Mouse (Mus musculus) hindbrain, embryonic 14.5 days (tissue): ENCODE results near the gene Neu3. TPM values are rescaled to one million over a fixed set of nuclear protein-coding genes. Genes with fewer than 3 reads are reported as not detected.

Experiments used
- ATAC-seq: fragments of 200-750 bp; cut with Nextera tagmentation; 2 replicates; pipeline ENCODE4 v1.8.0; 2017; ENCODE audit warnings: moderate number of reproducible peaks, mild to moderate bottlenecking, moderate TSS enrichment, moderate library complexity; ENCODE audit not compliant: low FRiP score
- DNase-seq: peaks from one replicate; pipeline ENCODE4 v3.0.0-alpha.2; 2015; ENCODE audit warnings: low spot score
- H3K27ac ChIP-seq: fragments of 300-500 bp; sonication (generic); 2 replicates; pipeline ENCODE4 v1.5.1; 2014; ENCODE audit warnings: mild to moderate bottlenecking, moderate library complexity
- H3K27me3 ChIP-seq: fragments of 300-500 bp; sonication (generic); 2 replicates; pipeline ENCODE4 v1.6.1; 2014; ENCODE audit warnings: mild to moderate bottlenecking, low read length, mixed read lengths; ENCODE audit not compliant: control insufficient read depth, insufficient read depth
- H3K36me3 ChIP-seq: fragments of 300-500 bp; sonication (generic); replicated peaks from 2 replicates; pipeline ENCODE4 v1.6.1; 2014; ENCODE audit not compliant: control insufficient read depth, insufficient read depth
- H3K4me1 ChIP-seq: fragments of 300-500 bp; sonication (generic); replicated peaks from 2 replicates; pipeline ENCODE4 v1.6.1; 2014; ENCODE audit warnings: antibody characterized with exemption, low read length, mixed read lengths; ENCODE audit not compliant: control insufficient read depth, insufficient read depth
- H3K4me2 ChIP-seq: fragments of 300-500 bp; sonication (generic); replicated peaks from 2 replicates; pipeline ENCODE4 v1.6.1; 2014; ENCODE audit warnings: mild to moderate bottlenecking, moderate library complexity
- H3K4me3 ChIP-seq: fragments of 300-500 bp; sonication (generic); replicated peaks from 2 replicates; pipeline ENCODE4 v1.5.1; 2014; ENCODE audit warnings: mild to moderate bottlenecking, low read length
- H3K9ac ChIP-seq: fragments of 300-500 bp; sonication (generic); 2 replicates; pipeline ENCODE4 v1.6.1; 2014
- H3K9me3 ChIP-seq: fragments of 300-500 bp; sonication (generic); 2 replicates; pipeline ENCODE4 v1.6.1; 2016; ENCODE audit warnings: low read length; ENCODE audit not compliant: control insufficient read depth
- WGBS: fragments of 180-500 bp; shearing (Covaris S2); extraction: QIAGEN DNeasy Blood & Tissue Kit; methylation state at CpG from one replicate; pipeline ENCODE4 v1.1.7; 2014; 5-methylcytosine and 5-hydroxymethylcytosine counted together
- polyA plus RNA-seq: library from polyadenylated mRNA; unstranded; fragments of >200 nt; fragmentation: Nextera tagmentation; extraction: Ambion mirVana; gene quantifications from 2 replicates; pipeline ENCODE4 v1.2.1, GENCODE M21; 2014

Gene Neu3
- polyA plus RNA-seq, 1 experiment from 2014 or later, result 2.2 TPM

DNA sequence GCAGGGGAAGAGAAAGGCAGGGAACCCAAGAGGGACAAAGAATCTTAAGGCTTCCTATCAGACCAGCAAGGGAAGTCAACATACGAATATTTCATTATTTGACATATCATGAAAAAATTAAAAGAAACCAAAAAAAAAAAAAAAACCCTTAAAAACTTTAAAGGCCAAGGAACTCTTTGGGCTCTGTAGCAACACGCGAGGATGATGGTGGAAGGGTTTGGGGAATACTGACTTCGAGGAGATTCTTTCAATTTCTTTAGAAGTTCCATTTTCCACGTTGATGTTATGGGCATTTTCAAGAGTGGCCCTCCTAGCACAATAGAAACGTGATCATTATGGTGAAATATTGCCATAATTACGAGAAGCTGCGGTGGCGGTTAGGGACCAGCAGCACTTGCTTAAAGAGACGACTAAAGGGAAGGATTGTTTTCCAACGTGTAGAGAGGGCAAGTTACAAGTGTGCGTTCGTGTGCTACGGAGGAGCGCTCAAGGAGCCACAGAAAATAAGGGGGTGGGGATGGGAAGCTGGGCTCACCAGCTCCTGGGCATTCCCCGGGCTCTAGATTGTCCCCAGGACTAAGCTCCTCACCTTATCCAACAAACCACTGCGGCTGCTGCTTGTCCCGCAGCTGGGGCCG, 30.1 kb upstream of the Neu3 start:
- ATAC-seq (peak; percentile 68), DNase-seq (peak; percentile 27)
- Histone ChIP-seq H3K4me3 (peak overlapping the region; percentile 71), H3K27me3 (no peaks in the 10 kb centered on the region), H3K36me3 (peaks cover 17% of the 10 kb centered on the region), H3K9ac (peak overlapping the region; percentile 78), H3K9me3 (no peaks in the 10 kb centered on the region), H3K4me2 (peak overlapping the region; percentile 57), H3K4me1 (peaks cover 20% of the 10 kb centered on the region), H3K27ac (peak overlapping the region; percentile 84)
- under 1% methylated on average over 19 of the region's 19 CpGs for WGBS

DNA sequence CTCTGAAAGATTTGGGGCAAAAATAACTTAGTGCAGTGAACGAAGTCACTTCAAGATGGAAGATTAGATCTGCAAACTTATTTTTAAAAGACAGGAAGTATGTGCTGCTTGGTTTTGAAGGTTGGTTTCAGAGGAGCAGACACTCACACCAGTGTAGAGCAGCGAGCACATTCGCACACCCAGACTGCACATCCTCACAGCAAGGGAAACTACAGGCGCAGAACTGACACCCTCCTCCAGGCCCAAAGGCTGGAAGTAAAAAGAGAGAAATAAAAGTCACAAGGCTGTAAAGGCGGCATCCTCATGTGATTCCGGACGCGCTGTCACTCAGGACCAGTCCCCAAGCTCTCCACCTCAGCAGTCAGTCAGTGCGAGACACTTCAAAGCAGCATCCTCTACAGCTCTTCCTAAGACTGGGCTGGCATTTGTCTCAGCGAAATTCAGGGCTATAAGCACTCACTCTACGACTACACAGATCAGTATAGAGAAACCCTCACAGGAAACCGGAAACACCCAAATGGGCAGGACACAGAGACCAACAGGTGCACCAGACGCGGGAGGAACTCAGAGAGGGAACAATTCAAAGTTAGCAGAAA, 28.1 kb upstream of the Neu3 start:
- H3K27ac ChIP-seq, result no peak overlapping the region
- H3K27me3 ChIP-seq, result no peaks in the 10 kb centered on the region
- peaks cover 24% of the 10 kb centered on the region for H3K4me1 ChIP-seq
- no peak for DNase-seq
- no peak for ATAC-seq
- H3K4me3 ChIP-seq, result no peak overlapping the region
- H3K9ac ChIP-seq, result no peak overlapping the region
- H3K36me3 ChIP-seq, result peaks cover 19% of the 10 kb centered on the region
- WGBS, result 93% methylated on average over 14 of the region's 14 CpGs
- H3K9me3 ChIP-seq, result no peaks in the 10 kb centered on the region
- 0 out of 2 replicates have a peak overlapping the region, but pooled peaks have one; percentile 15 for H3K4me2 ChIP-seq

DNA sequence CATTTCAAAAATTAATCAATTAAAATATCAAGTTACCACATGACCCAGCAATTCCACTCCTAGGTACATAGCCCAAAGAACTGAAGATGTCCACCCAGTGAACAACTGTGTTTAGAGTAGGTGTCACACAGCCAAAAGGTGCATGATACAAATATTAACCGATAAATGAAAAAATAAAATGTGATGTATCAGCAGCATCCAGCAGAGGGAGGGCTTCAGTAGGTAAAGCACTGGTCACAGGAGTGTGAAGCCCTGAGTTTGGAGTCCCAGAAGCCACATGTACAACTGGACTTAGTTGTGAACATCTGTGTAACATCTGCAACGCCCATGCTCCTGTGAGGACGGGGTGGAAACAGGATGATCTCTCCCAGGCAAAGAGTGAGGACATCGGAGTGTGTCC, 26.1 kb upstream of the Neu3 start:
- 90% methylated on average over 4 of the region's 4 CpGs for WGBS
- H3K27me3 ChIP-seq, result no peaks in the 10 kb centered on the region
- H3K9me3 ChIP-seq, result no peaks in the 10 kb centered on the region
- no peak for DNase-seq
- peaks cover 19% of the 10 kb centered on the region for H3K36me3 ChIP-seq
- no peak for ATAC-seq
- H3K27ac ChIP-seq, result no peak overlapping the region
- no peak overlapping the region for H3K9ac ChIP-seq
- no peak overlapping the region for H3K4me2 ChIP-seq
- peaks cover 28% of the 10 kb centered on the region for H3K4me1 ChIP-seq
- H3K4me3 ChIP-seq, result no peak overlapping the region

DNA sequence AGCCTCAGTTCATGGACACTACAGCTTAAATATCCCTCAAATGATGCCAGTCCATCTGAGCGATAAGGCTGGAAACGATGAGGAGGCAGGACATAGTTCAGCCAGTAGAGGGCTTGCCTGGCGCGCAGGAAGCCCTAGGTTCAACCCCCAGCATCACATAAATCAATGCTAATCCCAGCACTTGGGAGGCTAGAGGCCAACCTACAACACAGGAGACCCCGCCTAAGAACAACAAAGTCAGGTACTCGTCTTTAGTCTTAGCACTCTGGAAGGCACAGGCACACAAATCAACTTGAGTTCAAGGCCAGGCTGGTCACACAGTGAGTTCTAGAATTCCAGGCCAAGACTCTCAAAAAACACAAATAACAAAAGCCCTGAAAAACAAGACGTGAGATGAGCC, 25.1 kb upstream of the Neu3 start:
- Histone ChIP-seq H3K4me1 (peaks cover 28% of the 10 kb centered on the region), H3K4me2 (no peak overlapping the region), H3K9ac (no peak overlapping the region), H3K36me3 (peaks cover 27% of the 10 kb centered on the region), H3K27me3 (no peaks in the 10 kb centered on the region), H3K27ac (no peak overlapping the region), H3K9me3 (no peaks in the 10 kb centered on the region), H3K4me3 (no peak overlapping the region)
- 88% methylated on average over 7 of the region's 7 CpGs for WGBS
- DNase-seq, result no peak
- ATAC-seq, result no peak

DNA sequence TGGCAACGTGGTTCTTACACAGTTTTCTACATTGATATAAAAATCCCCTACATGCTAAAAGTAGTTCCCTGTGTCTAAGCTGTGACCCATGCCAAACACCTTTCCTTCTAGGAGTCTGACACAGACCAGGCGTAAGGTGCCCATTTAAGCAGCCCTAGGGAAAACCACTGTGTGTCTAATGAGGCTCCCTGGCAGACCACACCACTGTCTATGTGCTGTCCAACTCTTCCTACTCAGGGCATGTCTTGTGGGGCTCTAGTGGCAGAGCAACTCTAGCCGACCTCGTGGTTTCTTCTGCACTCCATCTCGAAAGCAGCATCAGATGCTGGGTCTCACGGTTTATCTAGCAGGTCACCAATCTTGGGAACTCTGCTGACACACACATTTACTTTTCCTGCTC, 23.4 kb upstream of the Neu3 start:
- no peak for DNase-seq
- 91% methylated on average over 6 of the region's 6 CpGs for WGBS
- H3K9me3 ChIP-seq, result no peaks in the 10 kb centered on the region
- H3K9ac ChIP-seq, result no peak overlapping the region
- ATAC-seq, result no peak
- H3K4me1 ChIP-seq, result peaks cover 16% of the 10 kb centered on the region; the same call in 1 of the 2 replicates
- no peak overlapping the region for H3K4me3 ChIP-seq
- no peaks in the 10 kb centered on the region for H3K27me3 ChIP-seq
- H3K36me3 ChIP-seq, result peaks cover 43% of the 10 kb centered on the region
- no peak overlapping the region for H3K4me2 ChIP-seq
- no peak overlapping the region for H3K27ac ChIP-seq

DNA sequence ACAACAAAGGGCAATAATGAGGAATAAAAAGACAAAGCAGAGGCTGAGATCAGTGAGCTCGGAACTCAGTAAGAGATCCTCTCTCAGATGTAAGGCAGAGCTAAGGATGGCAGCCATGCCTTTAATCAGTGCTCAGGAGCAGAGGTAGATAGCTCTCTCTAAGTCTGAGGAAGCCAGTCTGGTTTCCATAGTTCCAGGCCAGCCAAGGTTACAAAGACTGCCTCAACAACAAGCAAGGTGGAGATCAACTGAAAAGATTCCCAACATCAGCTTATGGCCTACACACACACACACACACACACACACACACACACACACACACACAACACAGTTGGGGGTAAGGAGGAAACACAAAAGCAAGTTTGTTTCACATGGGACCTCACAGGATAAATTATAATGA, 22.9 kb upstream of the Neu3 start:
- ATAC-seq, result no peak
- no peak overlapping the region for H3K4me3 ChIP-seq
- no peak for DNase-seq
- 0 out of 2 replicates have a peak, but pooled peaks cover 11% of the 10 kb centered on the region for H3K4me1 ChIP-seq
- 0 out of 2 replicates have a peak overlapping the region, but pooled peaks have one; percentile 16 for H3K9ac ChIP-seq
- no peaks in the 10 kb centered on the region for H3K9me3 ChIP-seq
- H3K27ac ChIP-seq, result peak overlapping the region; percentile 23; the same call in 1 of the 2 replicates
- H3K27me3 ChIP-seq, result no peaks in the 10 kb centered on the region
- peaks cover 44% of the 10 kb centered on the region for H3K36me3 ChIP-seq
- no peak overlapping the region for H3K4me2 ChIP-seq
- WGBS, result 56% methylated on average over 1 of the region's 1 CpGs

DNA sequence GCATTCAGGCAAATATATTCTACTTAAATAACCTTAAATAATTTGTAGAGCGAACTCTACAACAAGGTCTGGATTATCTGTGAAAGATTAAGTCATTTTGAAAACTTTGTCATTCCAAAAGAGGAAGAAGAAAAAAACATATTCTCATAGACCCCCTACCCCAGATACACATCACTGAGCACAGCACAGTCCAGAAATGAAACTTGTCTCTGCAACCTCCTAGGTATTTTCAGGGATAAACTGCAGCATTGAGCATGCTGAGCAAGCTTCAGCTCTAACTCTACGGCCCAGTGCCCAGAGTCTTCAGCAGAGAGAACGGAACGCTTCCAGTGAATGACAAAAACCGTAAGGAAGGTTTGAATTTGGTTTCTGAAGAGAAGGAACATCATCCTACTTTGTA, 22.3 kb upstream of the Neu3 start:
- peak overlapping the region; percentile 23; the same call in 1 of the 2 replicates for H3K27ac ChIP-seq
- no peak overlapping the region for H3K4me3 ChIP-seq
- H3K36me3 ChIP-seq, result peaks cover 49% of the 10 kb centered on the region
- H3K4me2 ChIP-seq, result no peak overlapping the region
- H3K9me3 ChIP-seq, result no peaks in the 10 kb centered on the region
- no peak for DNase-seq
- H3K4me1 ChIP-seq, result 0 out of 2 replicates have a peak, but pooled peaks cover 8% of the 10 kb centered on the region
- 0 out of 2 replicates have a peak overlapping the region, but pooled peaks have one; percentile 16 for H3K9ac ChIP-seq
- H3K27me3 ChIP-seq, result no peaks in the 10 kb centered on the region
- WGBS, result 79% methylated on average over 5 of the region's 5 CpGs
- no peak for ATAC-seq

DNA sequence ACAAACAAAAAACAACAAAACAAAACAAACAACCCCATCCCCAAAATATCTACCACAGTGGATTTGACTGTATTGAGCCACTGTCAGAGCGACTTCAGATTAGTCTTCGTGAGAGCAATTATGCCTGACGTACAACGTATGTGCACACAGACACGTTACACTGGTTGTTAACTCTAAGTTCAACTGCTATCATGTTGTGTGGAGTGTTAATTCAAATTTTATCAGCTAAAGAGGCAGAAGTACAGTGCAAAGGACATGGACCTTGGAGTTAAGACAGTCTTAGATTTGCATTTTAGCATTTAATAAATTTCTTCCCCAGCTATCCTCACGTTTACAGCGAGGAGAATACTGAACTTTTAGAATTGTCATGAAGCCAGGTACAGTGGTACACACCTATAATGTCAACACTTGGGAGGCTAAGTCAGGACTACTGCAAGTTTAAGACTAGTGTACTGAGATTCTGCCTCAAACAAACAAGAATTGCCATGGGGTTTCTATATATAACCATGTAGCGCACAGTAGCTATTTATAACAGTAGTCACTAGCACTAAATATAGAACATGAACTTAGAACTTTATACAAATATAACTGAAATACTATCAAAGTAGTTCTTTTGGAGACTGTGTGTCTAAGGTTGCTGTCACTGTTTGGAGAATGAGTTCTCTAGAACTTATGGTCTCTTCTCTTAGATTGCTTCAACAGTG, 17.5 kb upstream of the Neu3 start:
- Histone ChIP-seq H3K9ac (no peak overlapping the region), H3K36me3 (peaks cover 81% of the 10 kb centered on the region), H3K9me3 (no peaks in the 10 kb centered on the region), H3K4me1 (no peaks in the 10 kb centered on the region), H3K4me3 (no peak overlapping the region), H3K27me3 (no peaks in the 10 kb centered on the region), H3K27ac (no peak overlapping the region), H3K4me2 (no peak overlapping the region)
- DNase-seq (no peak), ATAC-seq (no peak)
- WGBS, result 96% methylated on average over 8 of the region's 8 CpGs

DNA sequence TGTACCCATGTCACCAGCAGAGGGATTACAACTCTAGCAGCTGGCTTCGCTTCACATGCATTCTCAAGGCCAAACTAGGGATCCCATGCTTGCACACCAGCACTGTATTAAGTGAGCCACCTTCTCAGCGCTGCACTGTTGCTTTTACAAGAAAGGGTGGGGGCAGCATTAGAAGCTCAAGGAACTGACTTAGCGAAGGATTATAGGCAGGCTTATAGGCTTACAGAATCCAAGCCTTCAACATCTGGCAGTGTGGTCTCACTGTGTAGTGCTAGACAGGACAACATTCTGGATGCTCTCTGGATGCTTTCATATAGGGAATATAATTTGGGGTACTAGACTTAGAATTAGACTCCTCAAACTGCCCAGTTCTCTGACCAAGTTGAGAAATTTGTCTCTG, 10.0 kb upstream of the Neu3 start:
- DNase-seq, result no peak
- peaks cover 67% of the 10 kb centered on the region for H3K36me3 ChIP-seq
- H3K4me1 ChIP-seq, result no peaks in the 10 kb centered on the region
- H3K9me3 ChIP-seq, result no peaks in the 10 kb centered on the region
- no peak overlapping the region for H3K9ac ChIP-seq
- no peak for ATAC-seq
- no peak overlapping the region for H3K4me2 ChIP-seq
- no peak overlapping the region for H3K4me3 ChIP-seq
- no peaks in the 10 kb centered on the region for H3K27me3 ChIP-seq
- 0 out of 2 replicates have a peak overlapping the region, but pooled peaks have one; percentile 3 for H3K27ac ChIP-seq
- WGBS, result 93% methylated on average over 3 of the region's 3 CpGs
